Mouse (Mus musculus) adrenal gland, adult 18-20 months (tissue): ENCODE results near the gene Cd47. TPM values are rescaled to one million over a fixed set of nuclear protein-coding genes. Genes with fewer than 3 reads are reported as not detected.
A peak's percentile ranks its signal among the peaks of the same experiment; 100 is the strongest.

Experiments
- DNase-seq, 2 experiments: peaks; one replicate each; pipeline ENCODE4 v3.0.0; 2021 to 2022; ENCODE audit warnings: low spot score in 2 of 2
- long read RNA-seq, 2 experiments: library from polyadenylated mRNA; stranded (forward); transcript quantifications; one replicate each; pipeline ENCODE4 v2.0.0; 2021
- total RNA-seq, 2 experiments: library from RNA; stranded (reverse); gene quantifications; 1 replicate in 1 of 2; 2 replicates in 1 of 2; pipeline ENCODE4 v1.2.3; 2021

Cd47 gene
- 100 to 1,000 TPM in 1 of 2 experiments, 10 to 100 TPM in 1; 87.8 to 195 TPM for total RNA-seq
- long read RNA-seq, experiment 1, full-length matches to known transcripts: 23 of 95 reads
- long read RNA-seq, experiment 1, partial matches to known transcripts: 1 of 95 reads
- long read RNA-seq, experiment 1, other reads (novel, unspliced or antisense): 71 of 95 reads
- long read RNA-seq, experiment 2, full-length matches to known transcripts: 145 of 520 reads
- long read RNA-seq, experiment 2, partial matches to known transcripts: 14 of 520 reads
- long read RNA-seq, experiment 2, other reads (novel, unspliced or antisense): 361 of 520 reads

DNA sequence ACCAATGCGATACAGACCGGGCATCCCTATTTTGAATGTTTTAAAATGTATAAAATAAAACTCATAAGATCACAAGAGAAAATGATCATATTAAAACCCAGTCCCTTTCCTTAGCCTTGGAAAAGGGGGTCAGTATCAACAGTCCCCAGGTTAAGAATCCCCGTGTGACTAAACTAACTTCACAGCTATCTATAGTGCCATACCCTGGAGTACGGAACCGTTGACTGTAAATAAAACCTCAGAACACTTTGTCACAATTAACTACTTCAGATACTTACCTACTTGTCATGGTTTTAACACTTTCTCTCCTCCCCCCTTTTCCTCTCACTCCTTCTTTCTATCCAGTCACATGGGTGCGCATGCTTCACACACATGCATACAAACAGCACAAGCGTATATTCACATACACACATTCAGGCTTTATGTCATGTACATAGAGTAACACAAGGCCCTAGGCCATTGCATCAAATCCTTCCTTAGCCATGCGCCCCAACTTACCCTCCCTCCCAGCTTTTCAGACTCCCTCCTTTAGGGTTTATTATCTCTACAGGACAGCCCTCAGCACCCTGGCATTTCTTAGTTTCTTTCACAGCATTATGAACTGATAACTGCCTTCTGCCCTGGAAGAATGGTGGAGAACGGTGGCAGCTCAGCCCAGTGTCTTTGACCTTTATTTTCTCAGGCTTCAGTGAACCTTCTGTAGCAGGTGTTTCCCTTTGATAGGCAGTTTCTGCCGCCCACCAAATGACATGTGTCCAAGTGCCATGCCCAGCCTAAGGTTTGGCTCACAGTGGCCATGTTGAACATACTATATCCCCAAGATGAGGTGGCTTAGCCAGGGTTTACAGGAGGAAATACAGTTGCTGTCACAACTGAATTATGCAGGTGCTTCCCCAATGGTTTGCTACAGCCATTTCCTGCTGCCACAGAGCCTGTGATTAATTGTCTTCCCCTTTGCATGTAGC lies at the start of gene Cd47:
Cd47 (plus strand) TSS at position 937 of the 965 bp plus-strand sequence.
- DNase-seq: no peak

DNA sequence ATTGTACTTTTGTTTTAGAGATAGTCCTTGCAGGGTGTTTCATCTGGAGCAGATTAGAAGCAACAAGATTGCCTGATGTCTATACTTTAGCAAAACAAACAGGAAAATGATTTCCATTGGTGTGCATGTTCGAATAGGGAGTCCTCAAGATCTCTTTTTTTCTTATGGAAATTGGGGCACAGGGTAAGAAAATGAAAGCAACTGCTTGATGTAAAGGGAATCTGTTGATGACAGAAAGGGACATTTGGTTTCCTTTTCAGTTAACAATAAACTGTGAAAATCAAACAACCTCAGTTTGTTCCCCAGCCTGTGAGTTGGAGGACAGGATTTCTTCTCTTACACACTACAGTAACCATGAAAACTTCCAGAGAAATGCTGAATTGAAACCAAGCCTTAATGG lies 47.4 kb upstream of the Cd47 start:
- DNase-seq: no peak

DNA sequence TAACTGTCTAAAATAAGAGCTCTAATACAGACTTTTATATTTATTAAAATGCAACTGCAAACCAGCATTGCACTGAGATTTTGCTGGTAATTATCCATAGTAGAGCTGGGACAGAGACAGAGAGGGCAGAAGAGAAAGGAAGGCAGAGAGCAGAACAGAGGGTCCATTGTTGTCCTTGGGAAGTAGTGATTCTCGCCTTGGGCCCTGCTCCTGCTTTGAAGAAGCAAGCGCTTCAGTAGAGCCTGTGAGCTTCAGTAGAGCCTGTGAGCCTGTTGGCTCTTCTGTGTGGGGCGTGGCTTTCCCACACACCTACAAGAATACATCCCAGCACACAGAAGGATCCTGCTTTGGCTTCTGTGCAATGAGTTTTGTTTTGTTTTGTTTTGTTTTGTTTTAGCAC lies 47.0 kb upstream of the Cd47 start:
- no peak for DNase-seq

DNA sequence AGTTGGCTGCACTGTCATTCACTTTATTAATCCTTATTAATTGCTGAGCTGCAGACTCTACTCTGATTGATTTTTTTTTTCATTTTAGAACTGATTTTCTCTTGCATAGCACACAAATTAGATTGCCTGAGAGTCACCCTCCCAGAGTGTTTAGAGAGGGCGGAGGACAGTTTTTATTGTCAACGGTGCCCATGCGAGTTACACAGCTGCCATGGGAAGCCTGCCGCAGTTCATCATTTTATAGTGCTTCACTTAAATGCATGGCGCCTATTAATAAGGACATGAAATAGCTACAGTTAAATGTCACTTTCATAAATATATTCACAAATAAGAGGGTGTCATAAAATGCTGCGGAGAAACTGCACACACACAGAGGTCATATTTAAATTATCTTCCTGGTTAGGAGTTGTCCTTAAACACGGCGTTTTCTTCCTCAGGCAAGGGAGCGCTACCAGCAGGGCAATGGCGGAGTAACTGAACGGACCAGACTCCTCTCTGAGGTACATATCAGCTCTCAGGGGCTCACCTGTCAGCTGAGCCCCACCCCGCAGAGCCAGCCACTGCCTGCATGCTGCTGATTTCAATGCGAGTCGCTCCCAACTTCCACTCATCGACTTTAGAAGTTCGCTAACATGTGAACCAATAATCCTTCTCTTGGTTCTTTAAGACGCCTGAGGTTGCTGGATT lies 39.7 kb upstream of the Cd47 start:
- DNase-seq: no peak

DNA sequence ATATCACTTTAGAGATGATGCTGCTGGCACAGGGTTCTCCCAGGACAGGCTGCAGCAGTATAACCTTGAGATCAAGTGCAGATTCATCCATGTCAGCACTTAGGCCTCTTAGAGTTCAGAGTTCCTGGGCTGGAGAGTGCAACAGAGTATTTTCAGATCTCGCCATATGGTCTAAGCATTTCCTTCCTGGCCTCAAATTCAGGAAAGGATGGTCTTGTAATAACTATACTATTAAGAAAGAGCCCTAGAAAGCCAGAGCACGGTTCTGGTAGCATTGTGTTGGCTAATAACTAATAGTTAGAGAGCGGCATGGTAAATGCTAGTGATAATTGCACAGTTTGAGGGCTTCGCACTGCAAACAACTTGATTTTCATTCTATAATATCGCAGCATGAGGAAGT lies 38.4 kb upstream of the Cd47 start:
- DNase-seq: no peak

DNA sequence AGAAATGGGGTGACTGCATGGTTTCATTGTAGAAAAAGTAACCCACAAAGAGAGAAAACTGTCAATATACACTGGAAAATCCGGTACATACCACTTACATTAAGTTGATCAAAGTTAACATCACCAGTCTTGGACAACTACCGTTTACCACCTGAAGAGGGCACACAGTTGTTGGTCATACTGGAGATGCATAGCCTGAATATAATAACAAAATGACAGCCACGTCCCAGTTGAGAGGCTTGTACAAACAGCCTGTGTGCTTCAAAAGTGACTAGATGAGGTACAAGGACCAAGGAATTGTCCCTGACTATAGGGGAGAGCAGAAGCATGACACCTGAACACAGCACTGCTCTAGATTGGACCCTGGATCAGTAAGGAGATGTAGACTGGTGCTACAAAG lies 34.0 kb upstream of the Cd47 start:
- peak in 1 of 2 experiments; percentile 9 for DNase-seq

DNA sequence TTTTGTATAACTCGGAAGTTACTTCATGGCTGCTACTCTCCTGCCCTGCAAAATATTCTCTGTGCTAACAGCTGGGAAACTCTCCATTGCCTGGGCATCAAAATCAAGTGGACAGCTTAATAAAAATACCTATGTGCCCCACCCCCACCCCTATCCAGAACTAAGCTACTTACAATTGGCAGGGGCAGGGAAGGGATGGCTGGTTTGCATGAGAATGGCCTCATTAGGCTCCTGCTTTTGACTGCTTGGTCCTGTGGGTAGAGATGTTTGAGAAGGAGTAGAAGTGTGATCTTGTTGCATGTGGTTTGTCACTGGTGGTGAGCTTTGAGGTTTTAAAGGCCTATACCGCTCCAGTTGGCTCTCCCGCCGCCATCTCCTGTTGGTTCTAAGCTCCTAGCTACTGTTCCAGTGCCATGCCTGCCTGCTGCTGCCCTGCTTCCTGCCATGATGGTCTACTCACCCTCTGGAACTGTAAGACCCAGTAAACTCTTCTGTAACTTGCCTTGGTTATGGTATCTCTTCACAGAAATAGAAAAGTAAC lies 31.8 kb upstream of the Cd47 start:
- DNase-seq: no peak

DNA sequence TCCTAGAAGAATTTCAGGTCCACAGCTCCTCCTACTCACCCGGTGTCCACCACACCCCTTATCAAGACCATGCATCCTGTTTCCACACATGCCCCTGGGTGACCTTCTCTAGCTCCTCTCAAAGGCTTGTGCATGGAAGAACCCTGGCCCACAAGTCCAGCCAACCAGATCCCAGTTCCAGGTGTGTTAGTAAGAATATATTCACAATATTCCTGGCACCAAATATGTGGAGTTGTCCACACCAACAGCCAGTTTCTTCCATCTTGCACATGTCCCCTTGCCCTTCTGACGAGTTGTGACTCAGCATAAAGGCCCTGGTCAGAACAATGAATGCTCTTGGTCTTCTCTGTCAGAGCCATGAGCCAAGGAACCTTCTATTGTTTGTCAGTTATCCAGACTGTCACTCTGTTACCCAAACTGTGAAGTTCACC lies 30.5 kb upstream of the Cd47 start:
- no peak for DNase-seq

DNA sequence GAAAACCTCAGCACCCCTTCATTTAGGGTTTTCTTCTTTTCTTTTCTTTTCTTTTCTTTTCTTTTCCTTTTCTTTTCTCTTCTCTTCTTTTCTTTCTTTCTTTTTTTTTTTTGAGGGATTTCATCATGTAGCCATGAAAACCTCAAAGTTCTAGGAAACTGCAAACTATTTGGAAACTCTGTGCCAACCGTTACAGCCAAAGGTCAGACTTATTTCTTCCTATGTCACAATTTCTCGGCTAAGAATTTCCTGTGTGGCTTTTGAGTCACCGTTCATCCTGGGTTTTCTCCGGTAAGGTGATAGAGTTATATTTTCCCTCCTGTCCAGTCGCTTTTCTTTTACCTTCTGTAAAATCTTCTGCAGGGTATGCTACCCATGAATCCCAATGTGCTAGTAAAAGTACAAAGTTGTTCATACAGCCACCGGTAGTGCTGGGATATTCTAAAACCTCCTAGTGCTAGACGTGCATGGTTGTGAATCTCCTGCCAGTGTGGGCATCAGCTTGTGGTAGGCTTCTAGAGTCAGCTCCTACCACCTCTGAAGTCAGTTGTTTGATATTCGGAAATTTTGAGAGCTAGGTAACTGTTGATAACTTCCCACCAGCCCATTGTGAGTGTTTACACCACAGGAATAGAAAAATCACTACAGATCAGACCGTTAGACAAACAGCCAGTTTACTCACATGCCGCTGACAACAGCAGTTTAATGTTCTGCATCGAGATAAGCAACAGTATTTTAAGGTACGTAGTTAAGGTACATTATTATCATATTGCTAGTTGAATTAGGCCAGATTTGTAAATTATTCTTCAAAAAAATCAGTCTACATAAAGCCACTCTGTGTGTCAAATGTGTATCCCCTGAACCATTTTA lies 29.8 kb upstream of the Cd47 start:
- no peak for DNase-seq

DNA sequence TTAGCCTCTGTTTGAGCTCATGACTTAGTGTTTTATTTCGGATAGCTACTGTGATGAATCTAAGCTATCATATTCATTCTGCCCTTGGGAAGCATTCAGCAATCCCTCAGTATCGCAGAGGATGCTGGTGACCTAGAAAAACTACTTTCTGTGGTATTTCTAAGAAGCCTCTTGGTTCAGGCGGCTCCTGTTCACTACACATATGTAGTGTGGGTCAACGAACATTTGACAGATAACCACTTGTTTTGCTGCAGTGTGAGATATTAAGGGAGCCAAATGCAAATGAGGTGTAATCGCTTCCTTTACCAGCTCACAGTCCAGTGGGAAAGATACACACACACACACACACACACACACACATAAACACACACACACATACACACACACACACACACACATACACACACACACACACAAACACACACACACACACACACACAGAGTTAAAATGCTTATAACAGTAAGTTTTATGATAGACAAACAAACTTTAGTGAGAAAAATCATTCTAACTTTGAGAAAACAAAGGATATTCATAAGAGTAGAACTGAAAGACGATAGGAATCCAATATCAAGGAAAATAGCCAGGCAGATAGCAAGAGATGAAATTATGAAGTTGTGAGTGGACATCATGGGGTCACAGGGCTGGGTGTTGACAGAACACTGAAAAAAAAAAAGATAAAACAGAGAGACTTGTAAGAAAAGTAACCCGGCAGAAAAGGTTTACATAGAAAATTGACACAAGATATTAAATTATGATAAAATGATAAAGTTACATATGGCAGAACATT lies 28.5 kb upstream of the Cd47 start:
- no peak for DNase-seq

DNA sequence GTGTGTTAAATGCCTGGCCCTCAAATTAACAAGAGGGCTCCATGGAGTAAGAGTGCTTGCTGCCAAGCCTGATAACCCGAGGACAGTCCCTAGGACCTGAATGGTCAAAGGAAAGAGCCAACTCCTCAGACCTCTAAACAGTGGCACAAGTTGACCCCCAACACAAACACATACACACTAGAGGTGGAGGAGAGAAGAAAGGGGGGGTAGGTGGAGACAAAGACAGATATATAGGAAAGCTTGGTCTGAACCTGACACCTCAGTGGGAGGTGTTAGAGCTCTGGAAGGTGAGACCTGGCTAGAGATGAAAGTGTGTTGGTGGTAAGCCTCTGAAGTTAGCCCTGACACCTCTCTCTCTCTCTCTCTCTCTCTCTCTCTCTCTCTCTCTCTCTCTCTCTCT lies 27.8 kb upstream of the Cd47 start:
- DNase-seq: no peak

DNA sequence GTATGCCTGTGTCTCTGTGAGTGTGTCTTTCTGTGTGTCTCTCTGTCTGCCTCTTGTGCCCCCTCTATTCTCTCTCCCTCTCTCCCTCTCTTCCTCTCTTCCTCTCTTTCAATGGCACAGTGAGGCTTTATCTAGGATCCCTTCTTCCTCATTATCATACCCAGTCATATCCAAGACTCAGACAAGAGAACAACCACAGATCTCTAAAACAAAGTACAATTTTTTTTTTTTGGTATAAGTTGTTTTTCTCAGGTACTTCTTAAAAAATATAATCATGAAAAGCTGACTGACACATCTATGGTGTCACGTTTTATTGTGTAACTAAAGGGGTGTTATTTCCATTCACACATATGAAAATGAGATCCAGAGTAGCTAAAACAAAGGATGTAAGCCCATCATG lies 27.3 kb upstream of the Cd47 start:
- DNase-seq: no peak

DNA sequence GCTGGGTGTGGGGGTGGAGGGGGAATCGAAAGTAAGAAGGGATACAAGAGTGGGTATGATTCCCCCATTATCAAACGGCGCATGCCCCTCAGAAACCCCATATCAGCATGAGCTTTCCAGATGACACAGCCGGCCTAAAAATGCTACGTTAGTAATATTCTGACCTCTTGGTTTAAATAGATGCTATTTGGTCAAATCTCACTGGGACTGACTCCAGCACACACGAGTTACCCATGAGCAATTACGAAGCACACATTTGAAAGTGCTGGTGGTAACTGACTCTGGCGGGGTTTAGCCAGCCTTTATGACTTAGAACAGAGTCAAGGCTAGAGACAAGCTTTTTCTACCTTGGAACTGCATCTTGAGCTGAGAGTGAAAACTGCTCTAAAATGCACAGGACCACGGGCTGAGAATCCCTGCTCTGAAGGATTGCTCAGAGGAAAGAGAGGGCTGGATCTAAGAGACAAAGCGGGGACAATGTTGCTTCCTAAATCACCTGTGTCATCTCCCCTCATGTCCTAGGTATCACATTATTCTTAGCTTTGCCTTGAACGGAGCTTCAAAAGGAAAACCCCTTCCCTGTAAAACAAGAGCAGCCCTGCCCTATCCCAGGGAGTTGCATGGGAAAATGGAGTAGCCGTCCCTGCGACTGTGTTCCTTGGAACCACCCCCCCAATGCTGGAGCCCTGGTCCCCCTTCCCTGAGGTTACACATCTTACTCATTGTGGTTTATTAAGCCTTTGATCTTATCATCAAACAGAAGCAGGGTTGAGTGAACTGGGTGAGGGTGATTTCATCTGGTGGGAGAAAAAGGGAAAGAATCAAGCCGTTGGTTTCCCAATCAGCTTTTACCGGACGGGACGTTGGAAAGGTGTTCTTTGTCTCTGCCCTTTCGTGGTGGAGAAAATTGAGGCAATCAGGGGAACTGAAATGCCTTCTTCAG lies 26.0 kb upstream of the Cd47 start:
- no peak for DNase-seq

DNA sequence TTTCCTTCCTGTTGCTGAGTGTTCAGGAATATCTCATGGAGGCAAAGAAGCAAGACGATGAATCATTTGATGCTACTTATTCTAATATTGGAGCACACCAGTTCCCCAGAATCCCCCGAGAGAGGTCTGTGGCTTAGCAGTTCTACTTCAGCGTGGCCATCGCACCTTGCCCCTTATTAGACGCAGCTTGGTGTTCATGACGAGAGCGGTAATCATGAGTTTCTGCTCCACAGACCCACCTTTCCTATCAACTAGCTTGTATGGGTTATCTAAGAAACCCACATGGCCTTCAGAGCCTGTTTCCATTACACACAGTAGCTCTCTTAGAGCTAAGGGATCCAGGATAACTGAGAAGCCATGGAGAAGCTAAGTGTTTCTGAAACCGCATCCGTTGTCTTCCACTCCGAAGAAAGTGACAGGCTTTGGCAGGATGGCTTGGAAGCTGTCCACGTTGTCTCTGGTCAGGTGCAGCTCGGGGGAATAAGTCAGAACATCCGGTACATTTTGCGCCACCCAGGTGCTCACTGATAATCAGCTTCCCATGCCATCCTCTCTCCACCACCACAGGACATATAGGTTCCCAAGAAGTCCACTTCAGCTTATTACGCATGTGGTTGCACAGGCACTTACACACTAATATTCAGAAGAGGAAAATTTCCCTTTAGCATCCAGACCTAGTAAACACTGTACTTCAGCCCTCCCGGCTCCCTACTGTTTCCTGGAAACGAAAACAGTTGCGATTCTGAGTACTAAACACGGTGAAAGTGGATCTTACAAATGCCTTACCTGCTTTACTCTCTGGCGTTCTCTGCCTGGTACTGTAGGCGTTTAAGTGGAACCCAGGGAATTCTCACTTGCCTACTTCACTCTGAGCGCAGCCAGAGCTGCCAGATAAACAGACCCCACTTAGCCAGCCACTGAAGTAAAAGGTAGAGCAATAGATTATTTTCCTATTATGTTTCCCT lies 25.0 kb upstream of the Cd47 start:
- no peak for DNase-seq

DNA sequence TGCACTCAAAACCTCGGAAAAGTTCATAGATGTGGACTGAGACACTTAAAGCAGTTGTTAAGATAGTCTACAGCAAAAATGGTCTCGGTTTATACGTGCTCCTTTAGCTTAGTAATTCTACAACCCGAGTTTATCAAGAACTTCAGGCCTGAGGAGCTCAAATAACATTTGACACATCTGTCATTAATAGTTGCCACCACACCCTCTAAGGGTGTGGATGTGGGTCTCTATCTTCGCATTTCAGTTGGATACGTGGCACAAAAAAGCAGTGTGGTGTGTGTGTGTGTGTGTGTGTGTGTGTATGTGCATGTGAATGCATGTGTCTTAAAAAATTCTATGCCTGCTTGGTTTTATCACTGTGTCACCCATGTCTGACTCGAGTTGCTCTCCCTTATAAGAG lies 23.4 kb upstream of the Cd47 start:
- DNase-seq: no peak

DNA sequence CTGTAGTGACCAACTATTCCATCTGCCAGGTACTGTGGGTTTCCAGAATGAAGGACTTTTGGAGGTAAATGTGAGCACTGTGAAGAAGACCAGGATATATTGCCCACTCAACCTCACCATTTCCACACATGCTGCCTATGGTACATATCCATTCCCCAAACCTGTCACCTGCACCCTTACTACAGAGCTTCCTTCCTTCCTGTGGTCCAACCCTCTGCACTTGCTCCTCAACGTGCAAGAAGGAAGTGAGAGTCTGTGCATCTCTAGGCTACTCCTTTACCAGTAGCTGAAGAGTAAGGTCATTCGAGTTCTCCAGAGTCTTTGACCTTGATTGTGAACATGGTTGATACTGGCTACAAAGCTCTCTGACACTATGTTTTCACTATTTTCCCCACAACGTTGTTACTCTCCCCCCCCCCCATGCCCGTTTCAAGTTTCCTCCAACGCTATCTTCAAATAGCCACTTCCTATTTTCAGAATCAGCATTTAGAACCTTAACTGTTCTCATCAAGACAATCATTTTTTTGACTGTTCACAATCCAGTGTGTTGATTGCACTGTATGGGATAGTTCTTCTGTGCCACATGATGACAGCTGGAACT lies 18.7 kb upstream of the Cd47 start:
- DNase-seq: no peak

DNA sequence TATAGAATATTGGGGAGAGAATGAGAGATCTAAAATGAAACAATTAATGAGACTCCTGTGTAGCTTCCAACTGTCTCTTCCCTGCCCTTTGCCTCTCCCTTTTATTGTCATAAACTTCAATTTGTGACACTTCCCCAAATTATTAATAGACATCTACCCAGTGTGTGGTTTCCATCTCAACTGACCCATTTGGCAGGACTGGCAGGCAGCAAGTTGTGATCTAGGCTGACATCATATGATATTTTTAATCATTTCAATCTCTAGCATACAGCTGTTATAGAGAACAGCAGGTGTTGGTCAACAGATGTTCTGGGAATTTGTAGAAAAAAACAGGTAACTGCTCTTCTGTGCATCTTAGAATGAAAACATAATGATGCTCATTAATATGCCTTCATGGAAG lies 17.0 kb upstream of the Cd47 start:
- no peak for DNase-seq
